Mouse (Mus musculus) embryonic fibroblast, embryonic 13.5 days (primary cell): ENCODE measurements at regions not wholly inside any gene's neighbourhood (a gene's known extent, or its start where the extent isn't known, plus 50 kb on each side); places are given as distances from the start of the nearest gene placed in this dataset.

Experiments used
- CTCF ChIP-seq: IDR thresholded peaks from 2 replicates; pipeline ENCODE4 v1.5.1; 2011; ENCODE audit warnings: mild to moderate bottlenecking, control low read depth, low read length, moderate library complexity, borderline replicate concordance; ENCODE audit not compliant: insufficient read depth
- POLR2A ChIP-seq: IDR thresholded peaks from 2 replicates; pipeline ENCODE4 v1.6.1; 2011; ENCODE audit warnings: low read depth, mild to moderate bottlenecking, control low read depth, low read length, moderate library complexity

- no peak for TF ChIP-seq POLR2A
- TF ChIP-seq CTCF: no peak
Measured at GRCm38 (mm10) chr11:31503239-31503916, 133.5 kb upstream of the Stc2 start.
